In the genomic region with DNA sequence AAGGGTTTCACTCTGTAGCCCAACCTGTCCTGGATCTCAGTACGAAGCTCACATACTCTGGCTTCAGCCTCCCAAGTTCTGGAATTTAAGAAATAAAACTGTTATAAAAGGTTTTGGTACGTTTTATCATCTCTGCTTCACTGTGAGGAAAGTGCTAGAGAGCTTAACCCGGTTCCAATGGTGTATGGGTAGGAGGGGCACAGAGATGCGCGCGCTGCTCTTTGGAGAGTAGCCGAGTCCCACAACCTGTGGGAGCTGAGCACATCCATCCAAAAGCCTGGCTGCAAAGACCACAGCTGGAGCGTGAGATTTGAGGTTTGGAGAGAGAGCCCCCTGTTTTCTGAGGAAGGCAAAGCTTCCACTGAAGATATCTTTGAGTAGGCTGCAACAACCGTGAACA, we compare ENCODE assay signal across 8 mouse cellular contexts. TPM values are rescaled to one million over a fixed set of nuclear protein-coding genes. Genes with fewer than 3 reads are reported as not detected.
DNase-seq lines count a peak whose midpoint lies in the region; ATAC-seq and TF ChIP-seq lines count a peak whose summit lies in the region.

No protein-coding gene starts in this region.

- no peak for TF ChIP-seq RAD21 in MEL (IDR thresholded peaks at IDR 0.05; ENCODE audit: low read depth, low read length)

- no peak for ATAC-seq in heart, embryonic 14.5 days (ENCODE audit: insufficient number of reproducible peaks, insufficient read depth, low FRiP score, low read depth)
- 0 out of 2 replicates have a peak, but pooled peaks have one; percentile 45 for ATAC-seq in limb, embryonic 14.5 days (ENCODE audit: low FRiP score, low read depth)
- ATAC-seq in megakaryocyte, adult 5-6 weeks (ENCODE audit: poor library complexity, severe bottlenecking), result no peak

- no peak for DNase-seq in heart, postnatal 36 days
- DNase-seq in MEL (ENCODE audit: low read depth, low spot score), result peak; percentile 17
- peak; percentile 61 for DNase-seq in forebrain, embryonic 10.5 days (ENCODE audit: extremely low spot score, low spot score)
- DNase-seq in limb, embryonic 14.5 days (ENCODE audit: low spot score), result peak; percentile 32
- peak; percentile 45 for DNase-seq in retina, postnatal 1 day
- no peak for DNase-seq in thymus, postnatal 10 days (ENCODE audit: low spot score in 2 of 2)

- TF ChIP-seq CTCF in MEL (IDR thresholded peaks at IDR 0.05 in 2 of 3, conservative IDR thresholded peaks at IDR 0.05 in 1 of 3; ENCODE audit: control insufficient read depth in 1 of 3, insufficient read depth in 1 of 3, low read depth in 2 of 3, low read length in 3 of 3, poor library complexity in 1 of 3, severe bottlenecking in 1 of 3), result no peak

- H3K27ac ChIP-seq in heart, embryonic 14.5 days (replicated peaks in 1 of 2; ENCODE audit: control insufficient read depth in 1 of 2, insufficient read depth in 1 of 2, low read depth in 2 of 2, low read length in 2 of 2), result no peak overlapping the region
- H3K27ac ChIP-seq in MEL (ENCODE audit: control insufficient read depth, low read depth, low read length), result no peak overlapping the region
- 0 out of 2 replicates have a peak overlapping the region, but pooled peaks have one; percentile 76 for H3K27ac ChIP-seq in forebrain, embryonic 10.5 days
- H3K27ac ChIP-seq in limb, embryonic 14.5 days (replicated peaks; ENCODE audit: low read depth, low read length), result no peak overlapping the region

- TF ChIP-seq POLR2A in MEL (IDR thresholded peaks at IDR 0.05; ENCODE audit: control insufficient read depth in 1 of 2, insufficient read depth in 1 of 2, low read depth in 1 of 2, low read length in 2 of 2, poor library complexity in 1 of 2), result no peak
- no peak for TF ChIP-seq POLR2A in limb, embryonic 14.5 days (IDR thresholded peaks at IDR 0.05; ENCODE audit: borderline replicate concordance, extremely low read depth, insufficient read depth, insufficient read length)

- H3K9me3 ChIP-seq in heart, embryonic 14.5 days (ENCODE audit: control insufficient read depth, low read length), result no peaks in the 10 kb centered on the region
- no peaks in the 10 kb centered on the region for H3K9me3 ChIP-seq in MEL (replicated peaks; ENCODE audit: insufficient read depth, low read length)
- H3K9me3 ChIP-seq in forebrain, embryonic 10.5 days, result no peaks in the 10 kb centered on the region
- H3K9me3 ChIP-seq in limb, embryonic 14.5 days (ENCODE audit: control insufficient read depth, low read length), result no peaks in the 10 kb centered on the region

- no peak for TF ChIP-seq EP300 in MEL (IDR thresholded peaks at IDR 0.05; ENCODE audit: low read depth in 1 of 2, low read length in 2 of 2)

- H3K36me3 ChIP-seq in heart, embryonic 14.5 days (ENCODE audit: control insufficient read depth, insufficient read depth, low read length), result no peaks in the 10 kb centered on the region
- H3K36me3 ChIP-seq in MEL (ENCODE audit: control insufficient read depth in 1 of 2, insufficient read depth in 2 of 2, low read length in 2 of 2), result peaks cover 0 to 7% of the 10 kb centered on the region in 2 experiments; a peak in 2 of 4 replicates
- no peaks in the 10 kb centered on the region for H3K36me3 ChIP-seq in forebrain, embryonic 10.5 days (replicated peaks)
- H3K36me3 ChIP-seq in limb, embryonic 14.5 days (ENCODE audit: control insufficient read depth, insufficient read depth, low read length), result no peaks in the 10 kb centered on the region

- 0% methylated on average over 9 of the region's 9 CpGs for WGBS in heart, embryonic 14.5 days
- WGBS in forebrain, embryonic 10.5 days, result under 1% methylated on average over 9 of the region's 9 CpGs
- WGBS in limb, embryonic 14.5 days, result 2% methylated on average over 9 of the region's 9 CpGs

- H3K4me3 ChIP-seq in heart, embryonic 14.5 days (ENCODE audit: control insufficient read depth in 1 of 2, insufficient read depth in 1 of 2, low read depth in 1 of 2, low read length in 2 of 2), result peak overlapping the region; percentile 47 to 83
- H3K4me3 ChIP-seq in MEL (ENCODE audit: control insufficient read depth in 1 of 2, insufficient read depth in 1 of 2, low read depth in 2 of 2, low read length in 2 of 2), result peak overlapping the region; percentile 21 to 59; a peak in 3 of 4 replicates
- H3K4me3 ChIP-seq in forebrain, embryonic 10.5 days, result peak overlapping the region; percentile 59
- H3K4me3 ChIP-seq in limb, embryonic 14.5 days (replicated peaks; ENCODE audit: low read length), result peak overlapping the region; percentile 42

- H3K4me2 ChIP-seq in heart, embryonic 14.5 days (ENCODE audit: low read length), result peak overlapping the region; percentile 75
- H3K4me2 ChIP-seq in limb, embryonic 14.5 days (replicated peaks; ENCODE audit: low read depth, low read length, severe bottlenecking), result peak overlapping the region; percentile 45

- H3K9ac ChIP-seq in heart, embryonic 14.5 days (ENCODE audit: low read length), result peak overlapping the region; percentile 56
- peak overlapping the region; percentile 21; the same call in 1 of the 2 replicates for H3K9ac ChIP-seq in MEL (ENCODE audit: control insufficient read depth, low read depth, low read length, poor library complexity, severe bottlenecking)
- peak overlapping the region; percentile 52 for H3K9ac ChIP-seq in limb, embryonic 14.5 days (ENCODE audit: low read depth, low read length, severe bottlenecking)

- peaks cover 0 to 2% of the 10 kb centered on the region in 2 experiments; a peak in 3 of 4 replicates for H3K4me1 ChIP-seq in heart, embryonic 14.5 days (ENCODE audit: control insufficient read depth in 2 of 2, insufficient read depth in 2 of 2, low read length in 2 of 2)
- peaks cover 0 to 8% of the 10 kb centered on the region in 2 experiments; a peak in 2 of 4 replicates for H3K4me1 ChIP-seq in MEL (ENCODE audit: control insufficient read depth in 1 of 2, insufficient read depth in 2 of 2, low read length in 2 of 2)
- peaks cover 16% of the 10 kb centered on the region for H3K4me1 ChIP-seq in forebrain, embryonic 10.5 days
- peaks cover 2% of the 10 kb centered on the region; the same call in 1 of the 2 replicates for H3K4me1 ChIP-seq in limb, embryonic 14.5 days (ENCODE audit: control insufficient read depth, insufficient read depth, low read length)

- H3K27me3 ChIP-seq in heart, embryonic 14.5 days (ENCODE audit: control insufficient read depth, insufficient read depth, low read length), result no peaks in the 10 kb centered on the region
- no peaks in the 10 kb centered on the region for H3K27me3 ChIP-seq in MEL (ENCODE audit: control insufficient read depth in 1 of 2, insufficient read depth in 2 of 2, low read length in 2 of 2)
- peaks cover 4% of the 10 kb centered on the region; the same call in 1 of the 2 replicates for H3K27me3 ChIP-seq in forebrain, embryonic 10.5 days (ENCODE audit: poor library complexity, severe bottlenecking)
- H3K27me3 ChIP-seq in limb, embryonic 14.5 days (ENCODE audit: control insufficient read depth, insufficient read depth, low read length), result no peaks in the 10 kb centered on the region

- H3K79me2 ChIP-seq in MEL (ENCODE audit: control insufficient read depth, insufficient read depth, low read length, poor library complexity), result no peaks in the 10 kb centered on the region

- intact Hi-C loops in heart, postnatal 36 days (cut with DNase I), result loop anchor here (1.0 to 10.0 kb wide), 7 partner anchors 49 to 1030 kb away; no protein-coding TSS in a partner anchor

RNA-seq across cellular contexts. Expression of gene Gpx6, which starts 15.5 kb away (rescaled TPM):
- not detected in 2 replicates for polyA plus RNA-seq in heart, embryonic 14.5 days (2014; fragmentation: Nextera tagmentation; extraction: Ambion mirVana)
- not detected for total RNA-seq in heart, postnatal 36 days (2021)
- not detected in 2 replicates for total RNA-seq in MEL (2012; rRNA removed)
- polyA plus RNA-seq in MEL (2012; ENCODE audit: insufficient read depth in 1 of 2, insufficient read length in 2 of 2, low read depth in 1 of 2, low replicate concordance in 2 of 2, missing spikeins in 1 of 2), result not detected
- polyA plus RNA-seq in forebrain, embryonic 10.5 days (2016; fragmentation: Nextera tagmentation; extraction: Ambion mirVana), result 0.15 and 0.21 TPM in 2 replicates
- 0.19 and 0.27 TPM in 2 replicates for polyA plus RNA-seq in limb, embryonic 14.5 days (2012; rRNA removed)
- polyA plus RNA-seq in limb, embryonic 14.5 days (2014; fragmentation: Nextera tagmentation; extraction: Ambion mirVana), result 0.35 and 0.63 TPM in 2 replicates
- total RNA-seq in megakaryocyte, adult 5-6 weeks (2015), result not detected in 2 replicates
- total RNA-seq in megakaryocyte, adult 5-6 weeks (2017), result not detected in 2 replicates

RNA-seq across cellular contexts. Expression of gene Olfr1367, which starts 19.3 kb away (rescaled TPM):
- not detected in 2 replicates for polyA plus RNA-seq in heart, embryonic 14.5 days (2014; fragmentation: Nextera tagmentation; extraction: Ambion mirVana)
- total RNA-seq in heart, postnatal 36 days (2021), result not detected
- total RNA-seq in MEL (2012; rRNA removed), result not detected in 2 replicates
- polyA plus RNA-seq in MEL (2012; ENCODE audit: insufficient read depth in 1 of 2, insufficient read length in 2 of 2, low read depth in 1 of 2, low replicate concordance in 2 of 2, missing spikeins in 1 of 2), result not detected
- polyA plus RNA-seq in forebrain, embryonic 10.5 days (2016; fragmentation: Nextera tagmentation; extraction: Ambion mirVana), result not detected in 2 replicates
- not detected in 2 replicates for polyA plus RNA-seq in limb, embryonic 14.5 days (2012; rRNA removed)
- polyA plus RNA-seq in limb, embryonic 14.5 days (2014; fragmentation: Nextera tagmentation; extraction: Ambion mirVana), result not detected in 2 replicates
- total RNA-seq in megakaryocyte, adult 5-6 weeks (2015), result not detected in 2 replicates
- total RNA-seq in megakaryocyte, adult 5-6 weeks (2017), result not detected in 2 replicates

RNA-seq across cellular contexts. Expression of gene Gpx5, which starts 34.9 kb away (rescaled TPM):
- polyA plus RNA-seq in heart, embryonic 14.5 days (2014; fragmentation: Nextera tagmentation; extraction: Ambion mirVana), result not detected in 2 replicates
- total RNA-seq in heart, postnatal 36 days (2021), result not detected
- not detected in 2 replicates for total RNA-seq in MEL (2012; rRNA removed)
- not detected for polyA plus RNA-seq in MEL (2012; ENCODE audit: insufficient read depth in 1 of 2, insufficient read length in 2 of 2, low read depth in 1 of 2, low replicate concordance in 2 of 2, missing spikeins in 1 of 2)
- polyA plus RNA-seq in forebrain, embryonic 10.5 days (2016; fragmentation: Nextera tagmentation; extraction: Ambion mirVana), result not detected in 2 replicates
- 0.05 and 0.29 TPM in 2 replicates for polyA plus RNA-seq in limb, embryonic 14.5 days (2012; rRNA removed)
- polyA plus RNA-seq in limb, embryonic 14.5 days (2014; fragmentation: Nextera tagmentation; extraction: Ambion mirVana), result not detected in 2 replicates
- not detected in 2 replicates for total RNA-seq in megakaryocyte, adult 5-6 weeks (2015)
- total RNA-seq in megakaryocyte, adult 5-6 weeks (2017), result not detected in 2 replicates

RNA-seq across cellular contexts. Expression of gene Zscan12, which starts 35.2 kb away (rescaled TPM):
- polyA plus RNA-seq in heart, embryonic 14.5 days (2014; fragmentation: Nextera tagmentation; extraction: Ambion mirVana), result 6.9 and 8.1 TPM in 2 replicates
- total RNA-seq in heart, postnatal 36 days (2021), result 1 to 10 TPM; 5.3 to 5.8 TPM
- total RNA-seq in MEL (2012; rRNA removed), result 9.7 and 11.1 TPM in 2 replicates
- polyA plus RNA-seq in MEL (2012; ENCODE audit: insufficient read depth in 1 of 2, insufficient read length in 2 of 2, low read depth in 1 of 2, low replicate concordance in 2 of 2, missing spikeins in 1 of 2), result 1 to 10 TPM in 1 of 2 experiments, not detected in 1; 6.8 TPM
- polyA plus RNA-seq in forebrain, embryonic 10.5 days (2016; fragmentation: Nextera tagmentation; extraction: Ambion mirVana), result 18.9 and 21.8 TPM in 2 replicates
- 7.0 and 9.7 TPM in 2 replicates for polyA plus RNA-seq in limb, embryonic 14.5 days (2012; rRNA removed)
- 11.2 and 11.4 TPM in 2 replicates for polyA plus RNA-seq in limb, embryonic 14.5 days (2014; fragmentation: Nextera tagmentation; extraction: Ambion mirVana)
- total RNA-seq in megakaryocyte, adult 5-6 weeks (2015), result 4.4 and 4.7 TPM in 2 replicates
- total RNA-seq in megakaryocyte, adult 5-6 weeks (2017), result 5.6 and 8.3 TPM in 2 replicates

Comparison
In these comparisons a context has a peak if more than half of its experiments do, and no peak if none do; other contexts are left out.
1. DNase-seq: peak in MEL (single experiment), forebrain, embryonic 10.5 days (single experiment), limb, embryonic 14.5 days (single experiment) and retina, postnatal 1 day (single experiment); none in heart, postnatal 36 days (0 of 2) and thymus, postnatal 10 days (0 of 2).
2. Peak in every context shown above with its lines, with median percentiles within 50 percentile points of each other: H3K4me3 ChIP-seq and H3K9ac ChIP-seq.